Mouse (Mus musculus) cerebellum, postnatal 14 days (tissue): ENCODE results near the gene Lrmda.

Source experiments
- DNase-seq, 2 experiments: peaks; one replicate each; pipeline ENCODE4 v3.0.0; 2021; ENCODE audit warnings: mixed read lengths in 2 of 2

Lrmda gene

DNA sequence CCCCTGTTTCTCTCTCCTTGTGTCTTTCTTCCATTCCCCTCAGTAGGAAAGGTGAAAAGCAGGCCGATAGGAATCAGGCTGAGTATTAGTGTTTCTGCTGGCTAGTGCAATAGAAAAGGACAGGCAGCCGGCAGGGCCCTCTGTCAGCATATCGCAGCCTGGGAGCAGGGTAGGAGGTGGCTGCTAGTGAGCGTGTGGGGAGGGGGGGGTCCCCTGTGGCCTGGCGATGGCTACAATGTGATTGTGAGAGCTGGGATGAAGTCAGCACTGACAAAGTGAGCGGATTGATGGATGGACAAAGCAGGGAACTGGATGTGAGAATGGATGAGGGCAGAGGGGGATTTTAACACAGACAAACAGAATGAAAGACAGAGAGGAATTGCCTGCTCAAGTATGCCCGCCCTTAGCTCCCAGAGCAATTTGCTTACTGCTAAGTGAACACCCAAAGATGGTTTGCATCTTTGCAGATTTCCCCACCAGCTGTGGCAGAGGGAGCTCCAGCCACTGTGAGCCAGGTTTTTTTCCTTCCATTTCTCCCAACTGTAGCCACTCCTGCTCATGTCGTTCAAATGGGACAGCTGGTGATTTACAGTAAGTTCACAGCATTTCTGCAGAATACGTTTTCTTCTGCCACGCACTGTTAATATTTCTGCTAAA is 240.0 kb downstream of the Lrmda start:
- DNase-seq = peak in 1 of 2 experiments; percentile 7

DNA sequence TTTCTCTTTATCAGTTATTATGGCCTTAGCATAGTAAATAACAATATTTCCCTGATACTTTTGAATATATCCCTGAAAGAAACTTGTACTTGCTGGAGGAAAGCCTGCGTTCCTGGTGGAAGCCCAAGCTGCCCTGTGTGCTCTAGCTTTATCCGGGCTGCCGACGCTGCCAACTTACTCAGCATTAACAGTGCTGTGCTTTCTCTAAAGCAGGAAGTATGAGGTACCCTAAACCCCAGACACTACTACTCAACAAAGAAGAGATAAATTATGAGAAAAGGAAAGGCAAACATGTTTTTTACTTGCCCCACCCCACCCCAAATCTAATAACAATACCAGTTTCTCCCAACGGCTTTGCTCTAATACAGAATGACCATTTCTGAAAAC is 240.5 kb downstream of the Lrmda start:
- DNase-seq = no peak

GRCm38 (mm10) chr14:22265229-22265905 is 245.9 kb downstream of the Lrmda start:
- DNase-seq = no peak

DNA sequence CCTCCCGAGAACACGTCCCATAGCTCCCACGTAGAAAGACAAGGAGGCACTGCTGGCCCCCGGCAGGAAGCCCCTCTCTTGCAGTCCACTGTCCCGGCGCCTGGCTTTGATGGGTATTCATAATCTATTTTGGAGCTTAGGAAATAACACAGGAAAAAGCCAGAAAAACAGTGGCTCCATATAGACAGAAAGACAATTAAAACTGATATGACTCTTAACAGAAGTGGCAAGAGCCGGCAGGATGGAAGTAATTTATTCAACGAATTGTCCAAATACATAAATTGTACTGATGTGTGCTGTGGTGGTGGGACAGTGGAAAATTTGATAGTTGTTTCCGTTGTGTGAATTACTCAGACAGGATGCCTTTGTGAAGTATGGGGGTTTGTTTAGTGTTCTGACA is 250.3 kb downstream of the Lrmda start:
- DNase-seq = no peak

DNA sequence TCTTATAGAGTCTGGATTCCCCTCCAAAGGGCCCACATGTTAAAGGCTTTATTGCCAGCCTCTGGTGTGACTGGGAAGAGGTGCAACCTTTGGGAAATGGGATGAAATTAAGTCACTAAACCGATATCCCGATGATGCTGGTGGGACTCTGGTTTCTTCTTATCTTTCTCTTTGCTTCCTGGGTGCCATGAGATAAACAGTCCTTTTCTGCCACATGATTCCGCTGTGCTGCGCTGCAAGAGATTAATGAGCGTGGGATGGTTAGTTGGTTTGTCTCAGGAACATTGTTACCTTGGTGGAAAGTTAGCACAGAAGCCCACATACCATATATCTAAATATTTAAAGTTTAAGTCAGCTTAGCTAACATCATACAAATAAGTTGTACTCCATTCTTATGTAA is 258.5 kb downstream of the Lrmda start:
- no peak for DNase-seq

DNA sequence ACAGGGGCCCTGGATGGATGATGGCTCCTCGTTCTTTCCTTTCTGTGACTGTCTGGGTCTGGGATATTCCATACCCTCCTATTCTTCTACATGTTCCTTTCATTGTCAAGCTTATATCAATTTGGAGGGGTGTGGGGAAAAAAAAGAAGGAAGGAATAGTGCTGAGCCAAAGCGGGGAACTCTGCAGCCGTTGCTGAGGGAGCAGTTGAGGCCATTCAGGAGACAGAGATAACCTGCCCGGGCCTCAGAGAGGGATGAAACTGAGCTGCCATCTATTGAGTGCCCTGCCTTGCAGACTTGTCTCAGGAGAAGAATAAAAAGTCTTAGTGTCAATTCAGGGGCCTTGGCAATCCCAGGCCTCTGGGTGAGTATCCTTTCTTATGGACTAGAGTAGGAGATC is 260.1 kb downstream of the Lrmda start:
- no peak for DNase-seq

- DNase-seq = no peak
Observed at GRCm38 (mm10) chr14:22281630-22282029, 262.1 kb downstream of the Lrmda start.

DNA sequence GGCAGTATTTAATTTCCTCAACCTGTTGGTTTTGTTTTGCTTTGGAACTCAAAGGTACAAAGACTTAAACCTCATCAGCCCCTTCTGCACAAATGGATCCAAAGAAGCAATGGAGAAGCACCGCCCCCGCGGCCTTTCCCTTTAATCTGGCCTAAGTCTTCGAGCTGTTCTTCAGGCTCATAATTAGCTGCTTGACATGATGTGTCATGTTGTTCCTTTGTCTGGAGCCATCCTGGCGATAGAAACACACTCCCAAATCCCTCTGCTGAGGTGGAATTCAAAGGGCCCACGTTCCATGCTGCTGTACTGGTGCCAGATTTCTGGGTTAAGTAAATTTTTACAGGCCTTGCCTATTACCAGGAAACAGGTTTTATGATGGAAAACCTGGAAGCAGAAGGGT is 263.3 kb downstream of the Lrmda start:
- no peak for DNase-seq

DNA sequence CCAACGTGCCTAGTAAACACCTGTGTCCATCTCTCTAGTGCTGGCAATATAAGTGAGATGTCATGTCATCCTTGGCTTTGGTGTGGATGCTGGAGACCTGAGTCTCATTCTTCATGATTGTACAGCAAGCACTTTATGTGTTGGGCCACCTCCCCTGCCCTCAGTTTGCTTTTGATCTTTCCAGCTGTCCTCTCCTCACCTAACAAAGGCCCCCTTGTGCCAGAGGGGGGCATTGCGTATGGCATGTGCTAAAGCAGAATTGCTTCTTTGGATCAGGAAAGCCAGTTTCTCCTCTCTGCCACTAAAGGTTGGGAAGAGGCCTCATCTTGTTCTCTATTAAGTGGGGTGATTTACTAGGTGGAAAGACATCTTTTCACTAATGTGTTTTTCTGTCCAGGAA is 264.2 kb downstream of the Lrmda start:
- no peak for DNase-seq

DNA sequence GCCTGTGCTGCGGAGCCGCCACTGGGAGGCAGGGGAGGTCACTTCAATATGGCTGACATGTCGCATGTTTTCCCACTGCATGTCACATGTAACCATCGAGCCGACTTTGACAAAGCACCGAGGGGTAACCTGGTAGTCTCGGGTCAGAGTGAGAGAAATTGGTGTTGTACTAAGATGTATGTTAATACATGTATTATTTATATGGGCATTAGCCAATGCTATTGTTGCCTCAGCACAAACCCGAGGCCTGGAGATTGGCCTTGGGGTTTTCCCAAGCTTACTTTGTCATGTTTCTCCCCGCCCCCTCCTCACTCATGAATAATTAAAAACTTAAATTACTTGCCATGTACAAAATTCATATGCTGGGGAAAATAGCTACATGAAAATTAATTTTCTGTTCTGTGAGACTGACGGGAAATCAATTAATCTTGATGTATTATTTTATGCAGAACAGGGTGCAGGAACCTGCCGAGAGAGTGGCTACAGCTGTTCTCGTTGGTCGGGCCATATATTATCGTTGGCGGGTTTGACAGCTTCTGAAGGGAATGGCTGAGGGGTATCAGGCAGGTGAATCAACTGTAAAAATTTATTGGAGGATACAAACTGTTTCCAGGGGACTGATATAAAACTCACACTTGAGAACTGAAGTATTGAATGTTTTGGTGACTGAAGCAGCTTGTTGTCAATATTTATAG is 265.5 kb downstream of the Lrmda start:
- DNase-seq = no peak

- no peak for DNase-seq
Observed at GRCm38 (mm10) chr14:22285826-22286225, 266.3 kb downstream of the Lrmda start.

- DNase-seq = no peak
Observed at GRCm38 (mm10) chr14:22288179-22288578, 268.7 kb downstream of the Lrmda start.

- DNase-seq = no peak
Observed at GRCm38 (mm10) chr14:22289380-22289922, 269.9 kb downstream of the Lrmda start.

DNA sequence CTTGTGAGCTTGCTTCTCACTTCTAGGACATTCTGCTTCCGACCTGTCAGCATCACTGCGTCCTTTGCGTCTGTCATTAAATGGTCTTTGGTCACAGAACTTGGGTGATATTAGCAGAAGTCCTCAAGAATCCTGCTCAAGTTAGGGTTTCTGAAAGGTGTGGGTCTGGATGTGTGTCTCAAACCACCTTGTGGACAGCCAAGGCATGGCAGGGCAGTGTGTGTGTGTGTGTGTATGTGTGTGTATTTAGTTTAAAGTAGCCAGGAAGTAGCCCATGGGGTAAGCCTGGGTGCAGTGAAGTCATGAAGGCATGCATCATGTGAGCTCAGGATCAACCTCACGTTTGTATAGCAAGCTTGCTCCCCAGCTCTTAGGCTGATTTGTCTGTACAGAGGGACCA is 274.9 kb downstream of the Lrmda start:
- no peak for DNase-seq

GRCm38 (mm10) chr14:22296655-22297239 is 277.2 kb downstream of the Lrmda start:
- DNase-seq = no peak

DNA sequence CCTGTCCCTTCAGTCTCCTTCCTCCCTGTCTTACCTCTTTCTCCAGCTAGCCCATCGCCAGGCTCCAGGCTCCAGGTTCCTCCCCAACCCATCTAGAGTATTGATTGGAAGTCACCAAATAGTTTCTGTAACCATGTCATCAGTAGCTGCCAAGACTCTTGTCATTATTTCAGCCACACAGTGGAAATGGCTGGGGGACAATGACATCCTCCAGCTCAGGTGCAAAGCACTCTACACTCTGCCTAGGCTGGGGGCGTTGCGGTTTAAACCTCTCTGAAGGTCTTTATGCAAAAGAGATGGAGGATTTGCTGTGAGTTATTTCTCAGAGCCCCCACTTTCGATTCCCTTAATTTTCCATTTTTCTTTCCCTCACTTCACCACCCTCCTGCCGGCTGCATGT is 287.2 kb downstream of the Lrmda start:
- no peak for DNase-seq

DNA sequence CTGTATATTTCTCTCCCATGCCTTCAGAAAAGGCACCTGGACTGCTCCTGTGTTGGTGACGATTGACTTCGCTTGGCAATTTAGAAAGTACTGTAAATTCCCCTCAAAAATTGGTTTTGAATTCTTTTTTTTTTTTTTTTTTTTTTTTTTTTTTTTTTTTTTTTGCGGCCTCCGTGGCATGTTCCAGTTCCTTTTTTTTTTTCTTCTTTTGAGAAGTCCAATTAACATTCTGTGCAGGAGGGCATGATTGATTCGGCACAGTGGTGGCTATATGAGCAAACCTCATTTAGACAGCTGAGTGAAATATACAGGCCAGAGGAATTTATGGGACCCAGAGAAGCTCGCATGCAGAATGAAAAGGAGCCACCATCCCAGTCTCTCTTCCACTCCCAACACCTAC is 288.5 kb downstream of the Lrmda start:
- DNase-seq = no peak

DNA sequence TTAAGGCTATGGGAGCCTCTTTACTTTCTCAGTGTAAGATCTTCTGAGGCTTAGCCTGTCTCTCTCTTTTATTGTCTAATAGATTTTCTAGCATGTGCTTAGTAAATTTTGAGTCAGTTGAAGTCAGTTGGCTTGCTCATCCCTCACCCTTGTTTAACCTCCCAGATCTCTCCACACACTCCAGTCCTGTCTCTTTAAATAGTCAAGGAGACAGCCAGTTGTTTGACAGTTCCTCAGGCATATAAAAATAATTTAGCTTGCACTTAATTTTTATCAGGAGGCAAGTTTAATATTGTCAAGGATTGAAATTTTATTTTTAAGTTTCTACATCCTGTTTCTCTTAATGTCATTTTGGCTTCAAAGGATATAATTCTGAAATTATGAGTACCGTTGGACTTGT is 303.5 kb downstream of the Lrmda start:
- DNase-seq = no peak

GRCm38 (mm10) chr14:22323530-22324292 is 304.2 kb downstream of the Lrmda start:
- no peak for DNase-seq

DNA sequence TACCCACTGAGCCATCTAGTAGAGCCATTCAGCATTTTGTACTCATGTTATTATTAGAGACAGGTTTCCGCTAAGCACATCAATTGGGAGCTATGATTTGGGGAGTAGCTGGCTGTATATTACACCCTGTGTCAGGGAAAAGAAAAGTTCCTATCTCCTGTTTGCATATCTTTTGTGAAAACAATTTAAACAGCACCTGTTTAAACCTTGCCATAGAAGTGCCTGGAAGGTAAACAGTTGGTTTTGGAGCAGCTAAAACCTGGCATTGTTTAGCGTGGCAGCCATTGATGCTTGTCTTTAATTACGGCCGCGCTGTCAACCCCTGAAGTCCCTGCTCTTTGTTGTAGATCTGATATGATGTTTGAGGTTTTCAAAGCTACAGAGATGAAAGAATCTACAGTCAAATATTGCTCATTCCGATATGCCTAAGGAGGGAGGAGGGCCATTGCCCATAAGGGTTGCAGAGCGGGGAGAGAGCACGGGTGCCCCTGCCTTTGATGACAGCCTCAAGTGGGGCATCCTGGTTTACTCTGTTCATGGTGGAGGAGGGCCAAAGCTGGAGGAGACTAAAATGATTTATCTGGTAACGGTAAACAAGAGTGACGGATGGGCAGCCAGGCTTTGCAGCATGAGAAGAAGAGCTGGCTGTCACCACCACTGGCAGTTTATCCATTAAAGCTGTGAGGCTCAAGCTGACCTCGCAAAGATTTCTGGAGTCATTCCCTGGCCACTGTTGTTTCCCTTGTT is 306.9 kb downstream of the Lrmda start:
- no peak for DNase-seq

GRCm38 (mm10) chr14:22329191-22329590 is 309.7 kb downstream of the Lrmda start:
- DNase-seq = no peak
